Mouse (Mus musculus) C2C12 (cell line): ENCODE results near the gene Arhgap19. TPM values are rescaled to one million over a fixed set of nuclear protein-coding genes. Genes with fewer than 3 reads are reported as not detected.
A peak's percentile ranks its signal among the peaks of the same experiment; 100 is the strongest.

Experiments
- H3K27me3 ChIP-seq: one replicate; pipeline ENCODE4 v1.6.1; 2011; ENCODE audit not compliant: control insufficient read depth, insufficient read depth, insufficient read length
- H3K36me3 ChIP-seq: one replicate; pipeline ENCODE4 v1.6.1; 2011; ENCODE audit not compliant: control insufficient read depth, insufficient read depth
- H3K4me3 ChIP-seq: one replicate; pipeline ENCODE4 v1.5.1; 2011; ENCODE audit warnings: mild to moderate bottlenecking, control low read depth; ENCODE audit not compliant: poor library complexity, insufficient read depth, severe bottlenecking
- H3K79me2 ChIP-seq: one replicate; pipeline ENCODE4 v1.6.1; 2011; ENCODE audit not compliant: control insufficient read depth, insufficient read depth
- H3K79me3 ChIP-seq: one replicate; pipeline ENCODE4 v1.6.1; 2011; ENCODE audit warnings: low read depth, control low read depth
- H3ac ChIP-seq: one replicate; pipeline ENCODE3; 2011; ENCODE audit warnings: low read depth; ENCODE audit not compliant: control insufficient read depth, insufficient read length
- CEBPB ChIP-seq: IDR thresholded peaks from one replicate; pipeline ENCODE4 v1.6.1; 2011; ENCODE audit warnings: low read depth, mild to moderate bottlenecking, control low read depth, moderate library complexity
- CTCF ChIP-seq: IDR thresholded peaks from one replicate; pipeline ENCODE4 v1.5.1; 2011; ENCODE audit not compliant: control insufficient read depth, insufficient read depth, insufficient read length
- FOSL1 ChIP-seq: IDR thresholded peaks from one replicate; pipeline ENCODE4 v1.8.0; 2011; ENCODE audit warnings: mild to moderate bottlenecking, low read length; ENCODE audit not compliant: poor library complexity, insufficient read depth, severe bottlenecking
- MAX ChIP-seq: IDR thresholded peaks from one replicate; pipeline ENCODE4 v1.6.1; 2011; ENCODE audit warnings: mild to moderate bottlenecking, control low read depth
- MYOD1 ChIP-seq: IDR thresholded peaks from one replicate; pipeline ENCODE4 v1.6.1; 2011; ENCODE audit warnings: low read depth; ENCODE audit not compliant: control insufficient read depth, insufficient read length
- MYOG ChIP-seq: IDR thresholded peaks from one replicate; pipeline ENCODE4 v1.6.1; 2011; ENCODE audit not compliant: control insufficient read depth, insufficient read length; ENCODE audit errors: extremely low read depth
- USF1 ChIP-seq: IDR thresholded peaks from one replicate; pipeline ENCODE4 v1.6.1; 2011; ENCODE audit warnings: low read depth, mild to moderate bottlenecking, control low read depth, moderate library complexity
- polyA plus RNA-seq: library from polyadenylated mRNA; unstranded; fragments of >200 nt; fragmentation: generic; extraction: Trizol; gene quantifications from one replicate; pipeline ENCODE4 v1.2.1, GENCODE M21; 2012; ENCODE audit warnings: missing spikeins

Arhgap19 gene
- polyA plus RNA-seq, 1 experiment = 8.9 TPM

GRCm38 (mm10) chr19:41768711-41769110, 33.1 kb downstream of the Arhgap19 start:
- H3ac ChIP-seq = no peak overlapping the region
- no peaks in the 10 kb centered on the region for H3K27me3 ChIP-seq
- H3K36me3 ChIP-seq = peaks cover 31% of the 10 kb centered on the region
- H3K79me3 ChIP-seq = no peaks in the 10 kb centered on the region
- no peak overlapping the region for H3K4me3 ChIP-seq
- no peaks in the 10 kb centered on the region for H3K79me2 ChIP-seq
- TF ChIP-seq MYOD1 (no peak), CEBPB (no peak), CTCF (no peak), FOSL1 (no peak), MAX (no peak), MYOG (no peak), USF1 (no peak)

GRCm38 (mm10) chr19:41766628-41767027, 35.2 kb downstream of the Arhgap19 start:
- Histone ChIP-seq H3ac (no peak overlapping the region), H3K4me3 (no peak overlapping the region), H3K36me3 (peaks cover 15% of the 10 kb centered on the region), H3K27me3 (no peaks in the 10 kb centered on the region), H3K79me3 (no peaks in the 10 kb centered on the region), H3K79me2 (no peaks in the 10 kb centered on the region)
- TF ChIP-seq MYOD1 = no peak
- TF ChIP-seq FOSL1 = no peak
- TF ChIP-seq USF1 = no peak
- no peak for TF ChIP-seq CEBPB
- TF ChIP-seq MAX = no peak
- TF ChIP-seq CTCF = no peak
- no peak for TF ChIP-seq MYOG

GRCm38 (mm10) chr19:41763870-41764660, 37.8 kb downstream of the Arhgap19 start:
- no peaks in the 10 kb centered on the region for H3K79me2 ChIP-seq
- TF ChIP-seq CTCF = peak; percentile 61
- TF ChIP-seq MAX = no peak
- no peaks in the 10 kb centered on the region for H3K27me3 ChIP-seq
- H3K36me3 ChIP-seq = peaks cover 11% of the 10 kb centered on the region
- H3K4me3 ChIP-seq = no peak overlapping the region
- no peak overlapping the region for H3ac ChIP-seq
- no peaks in the 10 kb centered on the region for H3K79me3 ChIP-seq

- Histone ChIP-seq H3K79me2 (no peaks in the 10 kb centered on the region), H3K4me3 (no peak overlapping the region), H3K79me3 (no peaks in the 10 kb centered on the region), H3ac (no peak overlapping the region), H3K36me3 (no peaks in the 10 kb centered on the region), H3K27me3 (no peaks in the 10 kb centered on the region)
- TF ChIP-seq CEBPB = no peak
These were observed 40.3 kb downstream of the Arhgap19 start for GRCm38 (mm10) chr19:41761529-41761928.

GRCm38 (mm10) chr19:41759765-41760164, 42.1 kb downstream of the Arhgap19 start:
- Histone ChIP-seq H3K36me3 (no peaks in the 10 kb centered on the region), H3K79me2 (no peaks in the 10 kb centered on the region), H3ac (no peak overlapping the region), H3K79me3 (no peaks in the 10 kb centered on the region), H3K27me3 (peaks cover 15% of the 10 kb centered on the region), H3K4me3 (no peak overlapping the region)
- TF ChIP-seq USF1 = no peak

GRCm38 (mm10) chr19:41759270-41759669, 42.6 kb downstream of the Arhgap19 start:
- TF ChIP-seq MYOG (no peak), CTCF (no peak), CEBPB (no peak), MYOD1 (no peak), MAX (no peak), USF1 (no peak), FOSL1 (no peak)
- Histone ChIP-seq H3K36me3 (no peaks in the 10 kb centered on the region), H3ac (peak overlapping the region; percentile 24), H3K27me3 (peaks cover 19% of the 10 kb centered on the region), H3K79me2 (no peaks in the 10 kb centered on the region), H3K79me3 (no peaks in the 10 kb centered on the region), H3K4me3 (no peak overlapping the region)

- H3K79me2 ChIP-seq = no peaks in the 10 kb centered on the region
- no peak overlapping the region for H3K4me3 ChIP-seq
- H3ac ChIP-seq = no peak overlapping the region
- H3K36me3 ChIP-seq = no peaks in the 10 kb centered on the region
- peaks cover 49% of the 10 kb centered on the region for H3K27me3 ChIP-seq
- TF ChIP-seq CTCF (no peak), MYOG (no peak), CEBPB (no peak), MYOD1 (no peak), USF1 (no peak), FOSL1 (no peak), MAX (no peak)
- H3K79me3 ChIP-seq = no peaks in the 10 kb centered on the region
These were observed 47.1 kb downstream of the Arhgap19 start for GRCm38 (mm10) chr19:41754760-41755159.
